In the genomic region with DNA sequence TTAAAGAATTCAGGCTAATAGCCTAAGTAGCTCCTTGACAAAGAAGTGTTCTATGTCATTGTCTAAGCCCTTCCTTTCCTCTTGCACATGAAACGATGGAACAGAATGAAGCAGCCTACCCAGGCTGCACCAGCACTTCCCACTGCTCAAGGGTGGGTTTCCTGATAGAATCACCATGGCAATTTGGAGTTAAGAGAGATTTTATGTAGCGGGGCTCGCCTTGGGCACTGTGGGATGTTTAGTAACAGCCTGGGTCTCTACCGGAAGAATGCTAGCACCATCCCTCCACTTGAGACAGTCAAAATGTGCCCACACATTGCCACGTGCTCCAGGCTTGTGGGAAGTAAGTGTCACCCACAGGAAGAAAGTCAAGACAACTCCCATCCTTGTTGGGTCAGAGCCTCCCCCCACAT, we compare ENCODE assay signal across 12 mouse cellular contexts. TPM values are rescaled to one million over a fixed set of nuclear protein-coding genes. Genes with fewer than 3 reads are reported as not detected.
DNase-seq lines count a peak whose midpoint lies in the region; ATAC-seq and TF ChIP-seq lines count a peak whose summit lies in the region.
"Had no signal": no experiment of that assay in that cellular context is flagged by ENCODE, and none has a peak within 500 bp of the region (broad histone marks: within the 10 kb centered on the region; RNA-seq: fewer than 3 reads in every experiment).

No protein-coding gene starts in this region.

- H3K4me3 ChIP-seq in forebrain, postnatal 0 days (ENCODE audit: low read depth, low read length), result no peak overlapping the region
- H3K4me3 ChIP-seq in forebrain, embryonic 13.5 days, result no peak overlapping the region
- H3K4me3 ChIP-seq in midbrain, embryonic 12.5 days, result no peak overlapping the region
- no peak overlapping the region for H3K4me3 ChIP-seq in midbrain, embryonic 10.5 days
- no peak overlapping the region for H3K4me3 ChIP-seq in bone marrow, adult 2 months (replicated peaks; ENCODE audit: control insufficient read depth, low read depth, low read length)
- H3K4me3 ChIP-seq: neural tube, embryonic 15.5 days had no signal

- no peaks in the 10 kb centered on the region for H3K36me3 ChIP-seq in forebrain, postnatal 0 days (ENCODE audit: insufficient read depth)
- no peaks in the 10 kb centered on the region for H3K36me3 ChIP-seq in forebrain, embryonic 13.5 days (ENCODE audit: poor library complexity, severe bottlenecking)
- no peaks in the 10 kb centered on the region for H3K36me3 ChIP-seq in midbrain, embryonic 12.5 days
- H3K36me3 ChIP-seq in midbrain, embryonic 10.5 days, result no peaks in the 10 kb centered on the region
- H3K36me3 ChIP-seq: neural tube, embryonic 15.5 days had no signal

- H3K27ac ChIP-seq in forebrain, postnatal 0 days (ENCODE audit: low read depth, low read length), result no peak overlapping the region
- no peak overlapping the region for H3K27ac ChIP-seq in forebrain, embryonic 13.5 days
- H3K27ac ChIP-seq in midbrain, embryonic 12.5 days (replicated peaks), result no peak overlapping the region
- H3K27ac ChIP-seq in midbrain, embryonic 10.5 days (replicated peaks), result no peak overlapping the region
- peak overlapping the region; percentile 38; the same call in 1 of the 2 replicates for H3K27ac ChIP-seq in bone marrow, adult 2 months (ENCODE audit: control insufficient read depth, insufficient read depth, low read depth, low read length, poor library complexity)
- H3K27ac ChIP-seq: neural tube, embryonic 15.5 days had no signal

- TF ChIP-seq POLR2A in bone marrow, adult 2 months (IDR thresholded peaks at IDR 0.05; ENCODE audit: borderline replicate concordance, control insufficient read depth, low read depth, low read length), result no peak

- no peaks in the 10 kb centered on the region for H3K27me3 ChIP-seq in forebrain, postnatal 0 days (ENCODE audit: insufficient read depth, low read length)
- H3K27me3 ChIP-seq in forebrain, embryonic 13.5 days, result no peaks in the 10 kb centered on the region
- H3K27me3 ChIP-seq in midbrain, embryonic 12.5 days, result no peaks in the 10 kb centered on the region
- H3K27me3 ChIP-seq in midbrain, embryonic 10.5 days (ENCODE audit: low read depth, poor library complexity, severe bottlenecking), result no peaks in the 10 kb centered on the region
- H3K27me3 ChIP-seq: neural tube, embryonic 15.5 days had no signal

- H3K9me3 ChIP-seq in forebrain, postnatal 0 days (ENCODE audit: low read length), result no peaks in the 10 kb centered on the region
- H3K9me3 ChIP-seq in forebrain, embryonic 13.5 days (replicated peaks), result no peaks in the 10 kb centered on the region
- H3K9me3 ChIP-seq in midbrain, embryonic 12.5 days, result no peaks in the 10 kb centered on the region
- no peaks in the 10 kb centered on the region for H3K9me3 ChIP-seq in midbrain, embryonic 10.5 days (replicated peaks)
- H3K9me3 ChIP-seq: neural tube, embryonic 15.5 days had no signal

- H3K9ac ChIP-seq in forebrain, postnatal 0 days, result no peak overlapping the region
- no peak overlapping the region for H3K9ac ChIP-seq in forebrain, embryonic 13.5 days
- H3K9ac ChIP-seq in midbrain, embryonic 12.5 days (replicated peaks), result no peak overlapping the region
- H3K9ac ChIP-seq: neural tube, embryonic 15.5 days had no signal

- WGBS in forebrain, postnatal 0 days, result 41% methylated on average over 5 of the region's 5 CpGs
- WGBS in forebrain, embryonic 13.5 days, result 47% methylated on average over 5 of the region's 5 CpGs
- WGBS in midbrain, embryonic 12.5 days, result 39% methylated on average over 5 of the region's 5 CpGs
- WGBS in midbrain, embryonic 10.5 days, result 63% methylated on average over 5 of the region's 5 CpGs
- 17% methylated on average over 5 of the region's 5 CpGs for WGBS in bone marrow, adult 2 months

- no peak for TF ChIP-seq CTCF in forebrain, postnatal 0 days (IDR thresholded peaks at IDR 0.05; ENCODE audit: low read depth)
- no peak for TF ChIP-seq CTCF in bone marrow, adult 2 months (IDR thresholded peaks at IDR 0.05; ENCODE audit: control insufficient read depth, insufficient read depth, low read length)

- ATAC-seq in forebrain, postnatal 0 days, result peak; percentile 55; the same call in 1 of the 2 replicates
- ATAC-seq in forebrain, embryonic 13.5 days, result no peak
- ATAC-seq in midbrain, embryonic 12.5 days (ENCODE audit: low FRiP score, low read depth), result 0 out of 2 replicates have a peak, but pooled peaks have one; percentile 32
- ATAC-seq in megakaryocyte, adult 5-6 weeks (ENCODE audit: poor library complexity, severe bottlenecking), result peak; percentile 91

- H3K4me2 ChIP-seq in forebrain, postnatal 0 days (ENCODE audit: low read depth), result no peak overlapping the region
- no peak overlapping the region for H3K4me2 ChIP-seq in forebrain, embryonic 13.5 days
- H3K4me2 ChIP-seq in midbrain, embryonic 12.5 days (replicated peaks), result no peak overlapping the region
- H3K4me2 ChIP-seq: neural tube, embryonic 15.5 days had no signal

- no peak for DNase-seq in forebrain, postnatal 0 days
- no peak for DNase-seq in midbrain, embryonic 10.5 days (ENCODE audit: low spot score)
- DNase-seq in adipocyte (ENCODE audit: low spot score), result no peak
- no peak for DNase-seq in cerebellum, adult 11 months
- DNase-seq: adrenal gland, adult 8-10 months; cerebellum, adult 2 months; heart, postnatal 36 days had no signal

- no peaks in the 10 kb centered on the region for H3K4me1 ChIP-seq in forebrain, postnatal 0 days (ENCODE audit: insufficient read depth)
- H3K4me1 ChIP-seq in forebrain, embryonic 13.5 days, result 0 out of 2 replicates have a peak, but pooled peaks cover 5% of the 10 kb centered on the region
- peaks cover 18% of the 10 kb centered on the region; the same call in 1 of the 2 replicates for H3K4me1 ChIP-seq in midbrain, embryonic 12.5 days
- peaks cover 27% of the 10 kb centered on the region for H3K4me1 ChIP-seq in midbrain, embryonic 10.5 days
- peaks cover 7% of the 10 kb centered on the region for H3K4me1 ChIP-seq in bone marrow, adult 2 months (ENCODE audit: control insufficient read depth, insufficient read depth, low read length)

RNA-seq across cellular contexts. Expression of a gene that starts 40.7 kb away (rescaled TPM):
- total RNA-seq in forebrain, postnatal 0 days (2014; rRNA removed), result 29.9 and 30.8 TPM in 2 replicates
- polyA plus RNA-seq in forebrain, postnatal 0 days (2015; fragmentation: Nextera tagmentation; extraction: Ambion mirVana), result 37.7 and 39.0 TPM in 2 replicates
- 26.4 and 29.5 TPM in 2 replicates for polyA plus RNA-seq in forebrain, embryonic 13.5 days (2015; fragmentation: Nextera tagmentation; extraction: Ambion mirVana)
- polyA plus RNA-seq in midbrain, embryonic 12.5 days (2016; fragmentation: Nextera tagmentation; extraction: Ambion mirVana), result 40.0 and 43.5 TPM in 2 replicates
- polyA plus RNA-seq in midbrain, embryonic 10.5 days (2016; fragmentation: Nextera tagmentation; extraction: Ambion mirVana), result 47.9 and 49.7 TPM in 2 replicates
- polyA plus RNA-seq in bone marrow, adult 2 months (2011; ENCODE audit: insufficient read depth, insufficient read length, low replicate concordance, missing spikeins), result 32.5 and 64.7 TPM in 2 replicates
- 384 and 411 TPM in 2 replicates for total RNA-seq in megakaryocyte, adult 5-6 weeks (2015)
- total RNA-seq in megakaryocyte, adult 5-6 weeks (2017), result 378 and 396 TPM in 2 replicates

RNA-seq across cellular contexts. Expression of a gene that starts 40.8 kb away (rescaled TPM):
- 3.0 and 3.6 TPM in 2 replicates for total RNA-seq in forebrain, postnatal 0 days (2014; rRNA removed)
- polyA plus RNA-seq in forebrain, postnatal 0 days (2015; fragmentation: Nextera tagmentation; extraction: Ambion mirVana), result 2.1 and 4.8 TPM in 2 replicates
- polyA plus RNA-seq in forebrain, embryonic 13.5 days (2015; fragmentation: Nextera tagmentation; extraction: Ambion mirVana), result 4.2 and 4.5 TPM in 2 replicates
- 5.2 and 6.1 TPM in 2 replicates for polyA plus RNA-seq in midbrain, embryonic 12.5 days (2016; fragmentation: Nextera tagmentation; extraction: Ambion mirVana)
- polyA plus RNA-seq in midbrain, embryonic 10.5 days (2016; fragmentation: Nextera tagmentation; extraction: Ambion mirVana), result 6.6 and 7.2 TPM in 2 replicates
- polyA plus RNA-seq in bone marrow, adult 2 months (2011; ENCODE audit: insufficient read depth, insufficient read length, low replicate concordance, missing spikeins), result 3.0 and 14.9 TPM in 2 replicates
- 6.1 and 13.0 TPM in 2 replicates for total RNA-seq in megakaryocyte, adult 5-6 weeks (2015)
- 3.7 and 4.6 TPM in 2 replicates for total RNA-seq in megakaryocyte, adult 5-6 weeks (2017)
